Mouse (Mus musculus) thymus, adult 2 months (tissue): ENCODE results near the gene Rpl6. TPM values are rescaled to one million over a fixed set of nuclear protein-coding genes. Genes with fewer than 3 reads are reported as not detected.

ENCODE experiments used
- DNase-seq: peaks from one replicate; pipeline ENCODE4 v3.0.0; 2021
- H3K27ac ChIP-seq: fragments of 200-500 bp; 2 replicates; pipeline ENCODE4 v1.5.1; 2012; ENCODE audit warnings: low read length, control low read depth; ENCODE audit not compliant: control insufficient read depth, insufficient read depth
- H3K27me3 ChIP-seq: fragments of 200-500 bp; 2 replicates; pipeline ENCODE4 v1.6.1; 2012; ENCODE audit warnings: mild to moderate bottlenecking, low read length, moderate library complexity, mixed read lengths; ENCODE audit not compliant: control insufficient read depth, insufficient read depth
- H3K36me3 ChIP-seq: fragments of 200-500 bp; 2 replicates; pipeline ENCODE4 v1.6.1; 2012; ENCODE audit warnings: mild to moderate bottlenecking, low read length, moderate library complexity; ENCODE audit not compliant: control insufficient read depth, insufficient read depth
- H3K4me1 ChIP-seq: fragments of 200-500 bp; replicated peaks from 2 replicates; pipeline ENCODE4 v1.6.1; 2012; ENCODE audit warnings: low read length; ENCODE audit not compliant: control insufficient read depth, insufficient read depth
- H3K4me3 ChIP-seq: fragments of 200-500 bp; 2 replicates; pipeline ENCODE4 v1.5.1; 2012; ENCODE audit warnings: mild to moderate bottlenecking, low read length, control low read depth, moderate library complexity; ENCODE audit not compliant: control insufficient read depth, insufficient read depth
- CTCF ChIP-seq: fragments of 200-500 bp; IDR thresholded peaks from 2 replicates; pipeline ENCODE4 v1.5.1; 2012; ENCODE audit warnings: mild to moderate bottlenecking, control low read depth, low read length, moderate library complexity, borderline replicate concordance; ENCODE audit not compliant: control insufficient read depth, poor library complexity, insufficient read depth; ENCODE audit errors: extremely low read depth
- POLR2A ChIP-seq: fragments of 200-500 bp; IDR thresholded peaks from 2 replicates; pipeline ENCODE4 v1.6.1; 2012; ENCODE audit warnings: mild to moderate bottlenecking, low read length, control low read depth, moderate library complexity; ENCODE audit not compliant: control insufficient read depth, poor library complexity, insufficient read depth; ENCODE audit errors: extremely low read depth
- WGBS: fragments of 180-500 bp; shearing (Covaris S2); methylation state at CpG from one replicate; pipeline ENCODE4 v1.1.7; 2018; 5-methylcytosine and 5-hydroxymethylcytosine counted together
- polyA plus RNA-seq: library from polyadenylated mRNA; depleted of rRNA; stranded (reverse); fragments of >200 nt; gene quantifications from 2 replicates; pipeline ENCODE4 v1.2.3, GENCODE M21; 2012

Gene Rpl6
- polyA plus RNA-seq, 1 experiment, result 391 TPM

GRCm38 (mm10) chr5:121229182-121229581, 24.9 kb downstream of the Rpl6 start:
- Histone ChIP-seq H3K4me1 (peaks cover 10% of the 10 kb centered on the region), H3K27ac (no peak overlapping the region), H3K27me3 (no peaks in the 10 kb centered on the region), H3K4me3 (no peak overlapping the region), H3K36me3 (no peaks in the 10 kb centered on the region)
- WGBS, result 96% methylated on average over 2 of the region's 2 CpGs
- no peak for DNase-seq
- TF ChIP-seq CTCF (no peak), POLR2A (no peak)

- TF ChIP-seq POLR2A, result no peak
- TF ChIP-seq CTCF, result no peak
- no peak overlapping the region for H3K4me3 ChIP-seq
- H3K27ac ChIP-seq, result no peak overlapping the region
- no peak for DNase-seq
- H3K27me3 ChIP-seq, result no peaks in the 10 kb centered on the region
- 71% methylated on average over 9 of the region's 9 CpGs for WGBS
- no peaks in the 10 kb centered on the region for H3K36me3 ChIP-seq
- peaks cover 10% of the 10 kb centered on the region for H3K4me1 ChIP-seq
Measured at GRCm38 (mm10) chr5:121230811-121231210, 26.5 kb downstream of the Rpl6 start.

- TF ChIP-seq CTCF, result no peak
- no peak for TF ChIP-seq POLR2A
- Histone ChIP-seq H3K4me1 (peaks cover 7% of the 10 kb centered on the region), H3K27me3 (no peaks in the 10 kb centered on the region), H3K27ac (no peak overlapping the region), H3K36me3 (no peaks in the 10 kb centered on the region), H3K4me3 (no peak overlapping the region)
- WGBS, result 100% methylated on average over 1 of the region's 1 CpGs
- DNase-seq, result no peak
Measured at GRCm38 (mm10) chr5:121232789-121233188, 28.5 kb downstream of the Rpl6 start.

GRCm38 (mm10) chr5:121233726-121234125, 29.4 kb downstream of the Rpl6 start:
- H3K27ac ChIP-seq, result no peak overlapping the region
- peaks cover 7% of the 10 kb centered on the region for H3K4me1 ChIP-seq
- TF ChIP-seq CTCF (no peak), POLR2A (no peak)
- WGBS, result 96% methylated on average over 2 of the region's 2 CpGs
- DNase-seq, result no peak
- H3K27me3 ChIP-seq, result no peaks in the 10 kb centered on the region
- H3K4me3 ChIP-seq, result no peak overlapping the region
- no peaks in the 10 kb centered on the region for H3K36me3 ChIP-seq

GRCm38 (mm10) chr5:121236171-121236570, 31.9 kb downstream of the Rpl6 start:
- Histone ChIP-seq H3K4me1 (no peaks in the 10 kb centered on the region), H3K27me3 (no peaks in the 10 kb centered on the region), H3K4me3 (no peak overlapping the region), H3K27ac (no peak overlapping the region), H3K36me3 (no peaks in the 10 kb centered on the region)
- 89% methylated on average over 5 of the region's 5 CpGs for WGBS
- DNase-seq, result no peak
- no peak for TF ChIP-seq POLR2A
- TF ChIP-seq CTCF, result no peak

- H3K4me1 ChIP-seq, result no peaks in the 10 kb centered on the region
- no peaks in the 10 kb centered on the region for H3K36me3 ChIP-seq
- no peak for DNase-seq
- H3K27ac ChIP-seq, result no peak overlapping the region
- WGBS, result 68% methylated on average over 2 of the region's 2 CpGs
- no peaks in the 10 kb centered on the region for H3K27me3 ChIP-seq
- TF ChIP-seq CTCF (no peak), POLR2A (no peak)
- H3K4me3 ChIP-seq, result no peak overlapping the region
Measured at GRCm38 (mm10) chr5:121238208-121238607, 33.9 kb downstream of the Rpl6 start.

GRCm38 (mm10) chr5:121239846-121240245, 35.6 kb downstream of the Rpl6 start:
- WGBS, result 96% methylated on average over 5 of the region's 5 CpGs
- no peaks in the 10 kb centered on the region for H3K36me3 ChIP-seq
- no peak overlapping the region for H3K27ac ChIP-seq
- DNase-seq, result no peak
- H3K27me3 ChIP-seq, result no peaks in the 10 kb centered on the region
- no peak for TF ChIP-seq CTCF
- TF ChIP-seq POLR2A, result no peak
- H3K4me1 ChIP-seq, result no peaks in the 10 kb centered on the region
- H3K4me3 ChIP-seq, result no peak overlapping the region

- no peak overlapping the region for H3K27ac ChIP-seq
- no peak overlapping the region for H3K4me3 ChIP-seq
- H3K27me3 ChIP-seq, result no peaks in the 10 kb centered on the region
- no peak for TF ChIP-seq CTCF
- no peak for TF ChIP-seq POLR2A
- H3K4me1 ChIP-seq, result no peaks in the 10 kb centered on the region
- no peaks in the 10 kb centered on the region for H3K36me3 ChIP-seq
- DNase-seq, result no peak
Measured at GRCm38 (mm10) chr5:121241182-121241581, 36.9 kb downstream of the Rpl6 start.
